Mouse (Mus musculus) left cerebral cortex, postnatal 10 days (tissue): ENCODE measurements at regions not wholly inside any gene's neighbourhood (a gene's known extent, or its start where the extent isn't known, plus 50 kb on each side); places are given as distances from the start of the nearest gene placed in this dataset.

Experiments
- DNase-seq, 2 experiments: peaks; one replicate each; pipeline ENCODE4 v3.0.0; 2021 to 2022; ENCODE audit warnings: low spot score in 2 of 2, mixed read lengths in 1 of 2; ENCODE audit errors: extremely low spot score in 1 of 2
- intact Hi-C: fragments of 180-260 bp; cut with DNase I; formaldehyde crosslinking; loops from one replicate; pipeline ENCODE4 v1.15.1; 2025

GRCm38 (mm10) chr2:46372847-46373461 is 1255.8 kb upstream of the Zeb2 start:
- DNase-seq, result no peak
- intact Hi-C loops, result no loop called here

GRCm38 (mm10) chr2:46371755-46372154 is 1254.6 kb upstream of the Zeb2 start:
- intact Hi-C loops, result no loop called here
- DNase-seq, result no peak

- intact Hi-C loops, result no loop called here
- no peak for DNase-seq
Observed at GRCm38 (mm10) chr2:46370949-46371348, 1253.8 kb upstream of the Zeb2 start.

- no peak for DNase-seq
- intact Hi-C loops, result no loop called here
Observed at GRCm38 (mm10) chr2:46368882-46369281, 1251.7 kb upstream of the Zeb2 start.

- DNase-seq, result no peak
Observed at GRCm38 (mm10) chr2:46366135-46366485, 1248.9 kb upstream of the Zeb2 start.

GRCm38 (mm10) chr2:46365428-46366134 is 1248.4 kb upstream of the Zeb2 start:
- intact Hi-C loops, result no loop called here
- DNase-seq, result no peak

More at GRCm38 (mm10) chr2:46366135-46366485, 1248.9 kb upstream of the Zeb2 start:
- intact Hi-C loops, result no loop called here

- intact Hi-C loops, result no loop called here
- no peak for DNase-seq
Observed at GRCm38 (mm10) chr2:46360049-46360712, 1243.0 kb upstream of the Zeb2 start.

GRCm38 (mm10) chr2:46358225-46358624 is 1241.0 kb upstream of the Zeb2 start:
- DNase-seq, result no peak
- intact Hi-C loops, result no loop called here

- no peak for DNase-seq
Observed at GRCm38 (mm10) chr2:46356651-46357050, 1239.5 kb upstream of the Zeb2 start.

GRCm38 (mm10) chr2:46340694-46341093 is 1223.5 kb upstream of the Zeb2 start:
- intact Hi-C loops, result no loop called here
- no peak for DNase-seq

More at GRCm38 (mm10) chr2:46356651-46357050, 1239.5 kb upstream of the Zeb2 start:
- intact Hi-C loops, result no loop called here

GRCm38 (mm10) chr2:46316666-46317065 is 1199.5 kb upstream of the Zeb2 start:
- intact Hi-C loops, result no loop called here
- DNase-seq, result no peak

- DNase-seq, result no peak
- intact Hi-C loops, result no loop called here
Observed at GRCm38 (mm10) chr2:46315243-46315642, 1198.0 kb upstream of the Zeb2 start.

GRCm38 (mm10) chr2:46307582-46308153 is 1190.5 kb upstream of the Zeb2 start:
- intact Hi-C loops, result no loop called here
- no peak for DNase-seq

- DNase-seq, result no peak
Observed at GRCm38 (mm10) chr2:46302627-46303026, 1185.4 kb upstream of the Zeb2 start.

GRCm38 (mm10) chr2:46297274-46297843 is 1180.2 kb upstream of the Zeb2 start:
- intact Hi-C loops, result no loop called here
- no peak for DNase-seq

More at GRCm38 (mm10) chr2:46302627-46303026, 1185.4 kb upstream of the Zeb2 start:
- intact Hi-C loops, result no loop called here

GRCm38 (mm10) chr2:46283929-46284598 is 1166.9 kb upstream of the Zeb2 start:
- peak; percentile 11 to 22 for DNase-seq
- intact Hi-C loops, result loop anchor here (10.0 kb wide), 1 partner anchor 1169 kb away; the partner anchor contains the start of gene Zeb2

GRCm38 (mm10) chr2:46280822-46281221 is 1163.6 kb upstream of the Zeb2 start:
- intact Hi-C loops, result loop anchor here (10.0 kb wide), 1 partner anchor 1166 kb away; the partner anchor contains the start of gene Zeb2
- no peak for DNase-seq

- DNase-seq, result no peak
- intact Hi-C loops, result no loop called here
Observed at GRCm38 (mm10) chr2:46261618-46262017, 1144.4 kb upstream of the Zeb2 start.

- intact Hi-C loops, result no loop called here
- DNase-seq, result no peak
Observed at GRCm38 (mm10) chr2:46251562-46251961, 1134.4 kb upstream of the Zeb2 start.
